Mouse (Mus musculus) thymus, adult 2 months (tissue): Measurements from ENCODE around the gene Alkbh3. TPM values are rescaled to one million over a fixed set of nuclear protein-coding genes. Genes with fewer than 3 reads are reported as not detected.

ENCODE experiments used
- DNase-seq: peaks from one replicate; pipeline ENCODE4 v3.0.0; 2021
- H3K27ac ChIP-seq: fragments of 200-500 bp; 2 replicates; pipeline ENCODE4 v1.5.1; 2012; ENCODE audit warnings: low read length, control low read depth; ENCODE audit not compliant: control insufficient read depth, insufficient read depth
- H3K27me3 ChIP-seq: fragments of 200-500 bp; 2 replicates; pipeline ENCODE4 v1.6.1; 2012; ENCODE audit warnings: mild to moderate bottlenecking, low read length, moderate library complexity, mixed read lengths; ENCODE audit not compliant: control insufficient read depth, insufficient read depth
- H3K36me3 ChIP-seq: fragments of 200-500 bp; 2 replicates; pipeline ENCODE4 v1.6.1; 2012; ENCODE audit warnings: mild to moderate bottlenecking, low read length, moderate library complexity; ENCODE audit not compliant: control insufficient read depth, insufficient read depth
- H3K4me1 ChIP-seq: fragments of 200-500 bp; replicated peaks from 2 replicates; pipeline ENCODE4 v1.6.1; 2012; ENCODE audit warnings: low read length; ENCODE audit not compliant: control insufficient read depth, insufficient read depth
- H3K4me3 ChIP-seq: fragments of 200-500 bp; 2 replicates; pipeline ENCODE4 v1.5.1; 2012; ENCODE audit warnings: mild to moderate bottlenecking, low read length, control low read depth, moderate library complexity; ENCODE audit not compliant: control insufficient read depth, insufficient read depth
- CTCF ChIP-seq: fragments of 200-500 bp; IDR thresholded peaks from 2 replicates; pipeline ENCODE4 v1.5.1; 2012; ENCODE audit warnings: mild to moderate bottlenecking, control low read depth, low read length, moderate library complexity, borderline replicate concordance; ENCODE audit not compliant: control insufficient read depth, poor library complexity, insufficient read depth; ENCODE audit errors: extremely low read depth
- POLR2A ChIP-seq: fragments of 200-500 bp; IDR thresholded peaks from 2 replicates; pipeline ENCODE4 v1.6.1; 2012; ENCODE audit warnings: mild to moderate bottlenecking, low read length, control low read depth, moderate library complexity; ENCODE audit not compliant: control insufficient read depth, poor library complexity, insufficient read depth; ENCODE audit errors: extremely low read depth
- WGBS: fragments of 180-500 bp; shearing (Covaris S2); methylation state at CpG from one replicate; pipeline ENCODE4 v1.1.7; 2018; 5-methylcytosine and 5-hydroxymethylcytosine counted together
- polyA plus RNA-seq: library from polyadenylated mRNA; depleted of rRNA; stranded (reverse); fragments of >200 nt; gene quantifications from 2 replicates; pipeline ENCODE4 v1.2.3, GENCODE M21; 2012

Gene Alkbh3
- polyA plus RNA-seq, 1 experiment, result 54.3 TPM

DNA sequence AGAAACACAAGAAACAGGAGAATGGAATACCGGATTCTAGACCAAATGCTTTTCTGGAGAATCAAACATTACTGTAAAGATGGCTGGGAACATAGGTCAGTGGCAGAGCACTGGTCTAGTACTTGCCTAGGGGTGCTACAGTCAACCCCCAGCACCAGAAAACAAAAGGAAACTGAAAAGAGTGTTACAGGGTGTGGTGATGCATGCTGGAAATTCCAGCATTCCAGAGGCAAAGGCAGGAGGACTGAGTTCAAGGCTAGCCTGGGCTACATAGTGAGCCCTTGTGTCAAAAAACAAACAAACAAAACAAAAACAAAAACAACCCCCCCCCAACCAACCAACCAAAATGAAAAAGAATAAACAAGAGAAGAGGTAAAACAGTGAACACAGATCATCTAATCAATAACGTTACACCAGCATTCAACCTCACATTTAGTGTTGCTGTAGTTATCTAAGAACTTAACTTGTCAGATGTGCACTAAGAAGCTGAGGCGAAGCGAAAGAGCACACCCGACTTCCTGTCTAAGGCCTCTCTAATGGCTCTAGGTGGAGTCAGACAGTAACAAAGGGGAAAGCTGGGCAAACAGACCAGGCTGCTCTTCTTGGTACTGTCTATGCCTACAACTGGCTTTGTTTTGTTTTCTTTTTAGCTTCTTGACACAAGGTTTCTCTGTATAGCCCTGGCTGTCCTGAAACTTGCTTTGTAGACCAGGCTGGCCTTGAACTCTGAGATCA, 30.0 kb upstream of the Alkbh3 start:
- TF ChIP-seq CTCF (no peak), POLR2A (no peak)
- 95% methylated on average over 5 of the region's 5 CpGs for whole genome bisulfite sequencing
- no peaks in the 10 kb centered on the region for H3K27me3 ChIP-seq

DNA sequence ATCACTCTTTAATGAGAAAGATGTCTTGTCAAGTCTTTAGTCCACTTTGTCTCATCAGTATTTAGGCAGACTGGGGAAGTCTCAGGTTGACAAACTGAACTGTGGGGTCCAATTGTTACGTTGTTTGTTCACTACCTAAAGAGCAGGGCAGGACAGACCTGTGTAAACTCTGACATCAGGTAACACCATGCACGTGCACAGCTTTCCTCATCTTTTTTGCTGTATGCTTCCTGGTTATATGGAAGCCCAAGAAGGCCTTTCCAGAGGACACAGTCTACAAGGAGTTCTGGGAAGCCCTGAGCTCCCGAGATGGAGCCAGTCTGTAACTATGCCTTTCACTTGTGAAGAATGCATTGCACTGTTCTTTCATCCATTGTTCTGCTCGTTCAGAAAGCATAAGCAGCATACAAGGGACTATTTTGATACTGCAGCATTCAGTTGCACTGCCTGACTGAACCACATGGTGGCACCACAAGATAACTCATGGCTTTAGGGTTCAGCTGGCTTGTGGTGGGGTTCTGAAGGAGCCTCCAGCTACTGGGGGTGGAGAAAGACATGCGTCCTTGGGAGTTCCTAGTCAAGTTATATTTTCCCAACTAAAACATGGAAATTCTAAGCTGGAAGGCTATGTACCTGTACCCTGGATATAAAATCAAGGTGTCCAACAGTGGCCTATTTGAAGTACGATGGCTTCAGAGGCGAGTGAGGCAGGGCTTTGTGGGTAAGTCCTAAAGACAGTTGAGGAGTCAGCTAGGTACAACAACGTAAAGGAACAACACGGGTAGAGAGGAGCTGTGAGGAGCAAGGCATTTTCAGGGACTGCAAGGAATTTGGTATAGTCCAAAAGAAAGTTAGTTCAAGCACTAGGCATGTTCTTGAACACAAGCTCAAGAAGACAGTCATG, 25.1 kb upstream of the Alkbh3 start:
- peak; percentile 59 for DNase-seq
- WGBS, result 84% methylated on average over 9 of the region's 9 CpGs

More for the DNA sequence above, 30.0 kb upstream of the Alkbh3 start:
- Histone ChIP-seq H3K27ac (no peak overlapping the region), H3K4me3 (no peak overlapping the region), H3K36me3 (no peaks in the 10 kb centered on the region), H3K4me1 (no peaks in the 10 kb centered on the region)
- DNase-seq, result no peak

GRCm38 (mm10) chr2:94030602-94031001, 20.0 kb upstream of the Alkbh3 start:
- Histone ChIP-seq H3K27ac (no peak overlapping the region), H3K4me1 (no peaks in the 10 kb centered on the region), H3K4me3 (no peak overlapping the region), H3K36me3 (no peaks in the 10 kb centered on the region), H3K27me3 (no peaks in the 10 kb centered on the region)
- DNase-seq, result no peak
- TF ChIP-seq CTCF, result no peak
- no peak for TF ChIP-seq POLR2A

More for the DNA sequence above, 25.1 kb upstream of the Alkbh3 start:
- TF ChIP-seq POLR2A, result no peak
- no peak for TF ChIP-seq CTCF
- H3K27me3 ChIP-seq, result no peaks in the 10 kb centered on the region
- H3K27ac ChIP-seq, result no peak overlapping the region
- H3K4me1 ChIP-seq, result no peaks in the 10 kb centered on the region
- no peaks in the 10 kb centered on the region for H3K36me3 ChIP-seq
- no peak overlapping the region for H3K4me3 ChIP-seq

DNA sequence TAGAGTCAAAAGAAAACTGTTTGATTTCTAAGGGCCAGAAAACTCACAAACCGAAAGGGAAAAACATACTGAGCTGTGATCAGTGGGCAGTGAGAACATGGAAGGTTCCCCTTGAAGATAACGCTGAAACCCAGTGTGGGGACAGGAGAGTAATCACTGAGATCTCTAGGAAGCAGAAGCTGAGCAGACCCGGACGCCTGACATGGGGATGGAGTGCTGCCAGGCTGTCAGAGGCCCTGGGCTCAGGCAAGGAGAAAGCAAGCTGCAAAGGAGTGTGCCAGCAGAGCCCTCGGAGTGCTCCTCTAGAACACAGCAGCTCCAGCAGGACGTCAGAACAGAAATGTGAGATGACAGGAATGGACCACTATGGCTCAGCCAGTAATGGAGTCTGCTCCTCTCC, 14.0 kb upstream of the Alkbh3 start:
- TF ChIP-seq POLR2A, result no peak
- TF ChIP-seq CTCF, result no peak
- 31% methylated on average over 6 of the region's 6 CpGs for WGBS
- no peaks in the 10 kb centered on the region for H3K4me1 ChIP-seq
- H3K4me3 ChIP-seq, result no peak overlapping the region
- H3K27me3 ChIP-seq, result no peaks in the 10 kb centered on the region
- no peak for DNase-seq
- no peaks in the 10 kb centered on the region for H3K36me3 ChIP-seq
- H3K27ac ChIP-seq, result no peak overlapping the region

DNA sequence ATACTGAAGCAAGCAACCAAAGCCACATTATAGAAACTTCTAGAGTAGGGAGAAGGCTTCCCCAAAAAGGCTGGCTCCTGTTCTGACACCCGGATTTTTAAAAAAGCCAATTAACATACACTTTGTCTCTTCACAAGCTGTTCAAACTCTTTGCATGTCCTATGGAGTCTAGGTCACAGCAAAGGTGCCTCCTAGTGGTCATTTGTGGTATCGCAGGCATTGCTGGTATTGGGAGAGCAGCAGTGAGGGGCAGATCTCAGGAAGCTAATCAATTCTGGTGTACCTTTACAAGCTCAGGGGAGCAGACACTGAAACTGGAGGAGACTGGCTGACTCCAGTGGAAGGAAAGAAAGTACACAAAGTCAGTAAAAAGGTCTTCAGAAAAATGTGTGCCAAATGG, 8.3 kb downstream of the Alkbh3 start:
- peaks cover 33% of the 10 kb centered on the region for H3K36me3 ChIP-seq
- 5% methylated on average over 2 of the region's 2 CpGs for WGBS

DNA sequence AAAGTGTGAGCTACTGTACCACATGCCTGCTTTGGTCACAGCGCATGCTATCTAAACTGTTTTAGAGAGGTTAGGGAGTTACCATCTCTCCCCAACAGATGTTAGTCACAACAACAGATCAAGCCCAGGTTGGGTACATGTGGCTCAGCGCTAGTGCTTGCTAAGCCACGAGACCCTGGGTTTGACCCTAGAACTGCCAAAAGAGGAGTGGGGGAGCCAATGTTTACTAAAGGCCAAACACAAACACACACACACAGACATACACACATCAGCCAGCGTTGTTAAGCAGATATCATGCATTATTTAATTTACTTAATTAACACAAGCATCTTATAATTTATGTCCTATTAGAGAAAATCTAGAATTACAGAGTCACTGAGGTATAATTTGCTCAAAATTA, 8.7 kb downstream of the Alkbh3 start:
- WGBS, result 94% methylated on average over 4 of the region's 4 CpGs
- Histone ChIP-seq H3K4me3 (no peak overlapping the region), H3K36me3 (peaks cover 33% of the 10 kb centered on the region), H3K27ac (no peak overlapping the region), H3K4me1 (no peaks in the 10 kb centered on the region), H3K27me3 (no peaks in the 10 kb centered on the region)
- no peak for TF ChIP-seq POLR2A
- no peak for TF ChIP-seq CTCF
- no peak for DNase-seq

More for the DNA sequence above, 8.3 kb downstream of the Alkbh3 start:
- Histone ChIP-seq H3K27ac (no peak overlapping the region), H3K4me1 (no peaks in the 10 kb centered on the region), H3K27me3 (no peaks in the 10 kb centered on the region), H3K4me3 (no peak overlapping the region)
- TF ChIP-seq CTCF (no peak), POLR2A (no peak)
- peak; percentile 78 for DNase-seq

- TF ChIP-seq CTCF (no peak), POLR2A (no peak)
- 91% methylated on average over 6 of the region's 6 CpGs for WGBS
- H3K36me3 ChIP-seq, result peaks cover 33% of the 10 kb centered on the region
- no peaks in the 10 kb centered on the region for H3K27me3 ChIP-seq
- no peaks in the 10 kb centered on the region for H3K4me1 ChIP-seq
- no peak for DNase-seq
- no peak overlapping the region for H3K4me3 ChIP-seq
- H3K27ac ChIP-seq, result no peak overlapping the region
Measured at GRCm38 (mm10) chr2:94001411-94001810, 9.2 kb downstream of the Alkbh3 start.
